In the genomic region with DNA sequence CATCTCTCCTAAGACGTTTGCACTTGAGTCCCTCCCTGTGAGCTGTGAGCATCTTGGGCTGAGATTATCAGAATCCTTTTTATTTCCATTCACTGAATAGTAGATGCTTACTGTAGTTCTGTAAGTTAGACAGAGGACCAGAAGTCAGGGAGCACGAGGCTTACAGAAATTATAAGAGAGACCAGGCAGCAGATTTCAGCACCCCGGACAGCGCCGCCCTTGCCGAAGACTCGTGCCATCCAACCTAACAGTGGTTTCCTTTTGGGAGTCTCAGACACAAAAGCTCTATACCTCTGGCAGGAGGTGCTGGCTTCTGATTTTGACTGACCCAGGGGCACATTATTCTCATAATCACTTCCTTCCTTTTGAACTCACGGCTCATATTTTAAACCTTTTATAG, we compare ENCODE assay signal across 10 mouse cellular contexts. TPM values are rescaled to one million over a fixed set of nuclear protein-coding genes. Genes with fewer than 3 reads are reported as not detected.
A peak's percentile ranks its signal among the peaks of the same experiment; 100 is the strongest.
DNase-seq lines count a peak whose midpoint lies in the region; ATAC-seq and TF ChIP-seq lines count a peak whose summit lies in the region.
"Had no signal": no experiment of that assay in that cellular context is flagged by ENCODE, and none has a peak within 500 bp of the region (broad histone marks: within the 10 kb centered on the region; RNA-seq: fewer than 3 reads in every experiment).

No protein-coding gene starts in this region.

- no peak overlapping the region for H3K4me3 ChIP-seq in forebrain, embryonic 11.5 days (ENCODE audit: low read depth, low read length)
- H3K4me3 ChIP-seq in forebrain, postnatal 0 days (ENCODE audit: low read depth, low read length) = no peak overlapping the region

- H3K27me3 ChIP-seq in forebrain, embryonic 11.5 days (ENCODE audit: control insufficient read depth, insufficient read depth, low read length) = no peaks in the 10 kb centered on the region
- H3K27me3 ChIP-seq in forebrain, postnatal 0 days (ENCODE audit: insufficient read depth, low read length) = no peaks in the 10 kb centered on the region

- ATAC-seq in forebrain, embryonic 11.5 days (replicated peaks; ENCODE audit: low FRiP score) = no peak
- ATAC-seq in forebrain, postnatal 0 days = no peak
- no peak for ATAC-seq in monocyte, adult 5-6 weeks (replicated peaks; ENCODE audit: insufficient number of reproducible peaks, low FRiP score, low TSS enrichment, poor library complexity, severe bottlenecking)

- no peaks in the 10 kb centered on the region for H3K4me1 ChIP-seq in forebrain, embryonic 11.5 days (replicated peaks; ENCODE audit: control insufficient read depth, insufficient read depth, low read length)
- H3K4me1 ChIP-seq in forebrain, postnatal 0 days (ENCODE audit: insufficient read depth) = no peaks in the 10 kb centered on the region

- H3K36me3 ChIP-seq in forebrain, embryonic 11.5 days (ENCODE audit: control insufficient read depth, insufficient read depth, low read length) = no peaks in the 10 kb centered on the region
- no peaks in the 10 kb centered on the region for H3K36me3 ChIP-seq in forebrain, postnatal 0 days (ENCODE audit: insufficient read depth)

- DNase-seq in forebrain, embryonic 11.5 days (ENCODE audit: low spot score) = peak; percentile 79
- no peak for DNase-seq in forebrain, postnatal 0 days
- peak; percentile 41 to 78 for DNase-seq in spleen, postnatal 4 days (ENCODE audit: low spot score in 2 of 2)
- DNase-seq in spleen, postnatal 36 days (ENCODE audit: low spot score in 2 of 2) = no peak
- DNase-seq in kidney, postnatal 10 days = peak; percentile 88
- DNase-seq in thymus, postnatal 0 days (ENCODE audit: low spot score) = peak; percentile 53
- DNase-seq in right cerebral cortex, postnatal 14 days = no peak

- H3K9me3 ChIP-seq in forebrain, embryonic 11.5 days (ENCODE audit: control insufficient read depth, low read length) = no peaks in the 10 kb centered on the region
- H3K9me3 ChIP-seq in forebrain, postnatal 0 days (ENCODE audit: low read length) = no peaks in the 10 kb centered on the region

- 16% methylated on average over 8 of the region's 8 CpGs for WGBS in forebrain, embryonic 11.5 days
- 18% methylated on average over 8 of the region's 8 CpGs for WGBS in forebrain, postnatal 0 days

- H3K27ac ChIP-seq in forebrain, embryonic 11.5 days (ENCODE audit: low read depth, low read length) = no peak overlapping the region
- no peak overlapping the region for H3K27ac ChIP-seq in forebrain, postnatal 0 days (ENCODE audit: low read depth, low read length)

- H3K9ac ChIP-seq in forebrain, embryonic 11.5 days (ENCODE audit: low read length) = no peak overlapping the region
- H3K9ac ChIP-seq in forebrain, postnatal 0 days = no peak overlapping the region

- no peak overlapping the region for H3K4me2 ChIP-seq in forebrain, embryonic 11.5 days (ENCODE audit: low read depth, low read length, severe bottlenecking)
- H3K4me2 ChIP-seq in forebrain, postnatal 0 days (ENCODE audit: low read depth) = no peak overlapping the region

- no peak for TF ChIP-seq CTCF in forebrain, postnatal 0 days (IDR thresholded peaks at IDR 0.05; ENCODE audit: low read depth)

RNA-seq across cellular contexts. Expression of gene Sec14l3, which starts 12.0 kb away (rescaled TPM):
- polyA plus RNA-seq in forebrain, embryonic 11.5 days (2014; fragmentation: Nextera tagmentation; extraction: Ambion mirVana) = 0.28 and 0.37 TPM in 2 replicates
- 3.6 and 4.7 TPM in 2 replicates for total RNA-seq in forebrain, postnatal 0 days (2014; rRNA removed)
- polyA plus RNA-seq in forebrain, postnatal 0 days (2015; fragmentation: Nextera tagmentation; extraction: Ambion mirVana) = 2.1 and 3.8 TPM in 2 replicates
- 0.64 and 0.91 TPM in 2 replicates for polyA plus RNA-seq in thymus, postnatal 0 days (2015; fragmentation: Nextera tagmentation; extraction: Ambion mirVana)
- total RNA-seq in monocyte, adult 5-6 weeks (2017) = not detected in 3 replicates
- polyA plus RNA-seq: liver, embryonic 16.5 days; stomach, embryonic 14.5 days had no signal

RNA-seq across cellular contexts. Expression of gene Mtfp1, which starts 18.6 kb away (rescaled TPM):
- 7.9 and 8.9 TPM in 2 replicates for polyA plus RNA-seq in forebrain, embryonic 11.5 days (2014; fragmentation: Nextera tagmentation; extraction: Ambion mirVana)
- 10.1 and 11.8 TPM in 2 replicates for total RNA-seq in forebrain, postnatal 0 days (2014; rRNA removed)
- 12.4 and 14.2 TPM in 2 replicates for polyA plus RNA-seq in forebrain, postnatal 0 days (2015; fragmentation: Nextera tagmentation; extraction: Ambion mirVana)
- 4.1 and 5.3 TPM in 2 replicates for polyA plus RNA-seq in thymus, postnatal 0 days (2015; fragmentation: Nextera tagmentation; extraction: Ambion mirVana)
- 1.4 TPM in 1 of 3 replicates, not detected in the others for total RNA-seq in monocyte, adult 5-6 weeks (2017)

RNA-seq across cellular contexts. Expression of gene Sec14l4, which starts 45.4 kb away (rescaled TPM):
- polyA plus RNA-seq in forebrain, embryonic 11.5 days (2014; fragmentation: Nextera tagmentation; extraction: Ambion mirVana) = 0.29 TPM in 1 of 2 replicates, not detected in the other
- total RNA-seq in forebrain, postnatal 0 days (2014; rRNA removed) = not detected in 2 replicates
- not detected in 2 replicates for polyA plus RNA-seq in forebrain, postnatal 0 days (2015; fragmentation: Nextera tagmentation; extraction: Ambion mirVana)
- 0.08 and 0.27 TPM in 2 replicates for polyA plus RNA-seq in thymus, postnatal 0 days (2015; fragmentation: Nextera tagmentation; extraction: Ambion mirVana)
- not detected in 3 replicates for total RNA-seq in monocyte, adult 5-6 weeks (2017)

RNA-seq across cellular contexts. Expression of gene Sec14l2, which starts 46.6 kb away (rescaled TPM):
- polyA plus RNA-seq in forebrain, embryonic 11.5 days (2014; fragmentation: Nextera tagmentation; extraction: Ambion mirVana) = 2.1 TPM in 2 replicates
- 4.4 and 5.8 TPM in 2 replicates for total RNA-seq in forebrain, postnatal 0 days (2014; rRNA removed)
- 2.9 and 3.4 TPM in 2 replicates for polyA plus RNA-seq in forebrain, postnatal 0 days (2015; fragmentation: Nextera tagmentation; extraction: Ambion mirVana)
- 0.30 and 0.54 TPM in 2 replicates for polyA plus RNA-seq in thymus, postnatal 0 days (2015; fragmentation: Nextera tagmentation; extraction: Ambion mirVana)
- 1.6 TPM in 1 of 3 replicates, not detected in the others for total RNA-seq in monocyte, adult 5-6 weeks (2017)

RNA-seq across cellular contexts. Expression of gene Rnf215, which starts 58.4 kb away (rescaled TPM):
- polyA plus RNA-seq in forebrain, embryonic 11.5 days (2014; fragmentation: Nextera tagmentation; extraction: Ambion mirVana) = 25.0 and 31.4 TPM in 2 replicates
- total RNA-seq in forebrain, postnatal 0 days (2014; rRNA removed) = 73.9 and 90.1 TPM in 2 replicates
- polyA plus RNA-seq in forebrain, postnatal 0 days (2015; fragmentation: Nextera tagmentation; extraction: Ambion mirVana) = 37.4 and 45.4 TPM in 2 replicates
- 18.9 and 19.6 TPM in 2 replicates for polyA plus RNA-seq in thymus, postnatal 0 days (2015; fragmentation: Nextera tagmentation; extraction: Ambion mirVana)
- total RNA-seq in monocyte, adult 5-6 weeks (2017) = 24.5 to 32.4 TPM (median 30.3 TPM) in 3 replicates

Comparison
In these comparisons a context has a peak if more than half of its experiments do, and no peak if none do; other contexts are left out.
1. DNase-seq: peak in forebrain, embryonic 11.5 days (single experiment), spleen, postnatal 4 days (2 of 2), kidney, postnatal 10 days (single experiment) and thymus, postnatal 0 days (single experiment); none in forebrain, postnatal 0 days (single experiment), spleen, postnatal 36 days (0 of 2) and right cerebral cortex, postnatal 14 days (single experiment).